Mouse (Mus musculus) testis, postnatal 10 days (tissue): ENCODE results near the gene Npc2.

Source experiments
- DNase-seq: peaks from one replicate; pipeline ENCODE4 v3.0.0; 2021; ENCODE audit warnings: low spot score

Npc2 gene

GRCm38 (mm10) chr12:84772726-84773441 is at the start of gene Npc2, which contains the start of gene Isca2:
Gene Npc2, minus strand, starts transcription at chr12:84773152.
Gene Isca2, plus strand, starts transcription at chr12:84773251.
- peak; percentile 97 for DNase-seq

GRCm38 (mm10) chr12:84819236-84820168 is 46.5 kb upstream of the Npc2 start:
- no peak for DNase-seq

- no peak for DNase-seq
These were observed 45.5 kb upstream of the Npc2 start for GRCm38 (mm10) chr12:84818496-84818895.

GRCm38 (mm10) chr12:84814663-84815325 is 41.8 kb upstream of the Npc2 start:
- no peak for DNase-seq

- no peak for DNase-seq
These were observed 40.8 kb upstream of the Npc2 start for GRCm38 (mm10) chr12:84813773-84814172.

GRCm38 (mm10) chr12:84812004-84812403 is 39.1 kb upstream of the Npc2 start:
- no peak for DNase-seq

- no peak for DNase-seq
These were observed 38.6 kb upstream of the Npc2 start for GRCm38 (mm10) chr12:84811510-84811909.

- no peak for DNase-seq
These were observed 37.9 kb upstream of the Npc2 start for GRCm38 (mm10) chr12:84810810-84811209.

- no peak for DNase-seq
These were observed 36.1 kb upstream of the Npc2 start for GRCm38 (mm10) chr12:84809033-84809432.

- no peak for DNase-seq
These were observed 34.4 kb upstream of the Npc2 start for GRCm38 (mm10) chr12:84807351-84807750.

GRCm38 (mm10) chr12:84806726-84807125 is 33.8 kb upstream of the Npc2 start:
- DNase-seq: no peak

GRCm38 (mm10) chr12:84806010-84806409 is 33.1 kb upstream of the Npc2 start:
- no peak for DNase-seq

- DNase-seq: no peak
These were observed 32.4 kb upstream of the Npc2 start for GRCm38 (mm10) chr12:84805228-84805842.

GRCm38 (mm10) chr12:84802625-84803024 is 29.7 kb upstream of the Npc2 start:
- no peak for DNase-seq

GRCm38 (mm10) chr12:84801532-84802110 is 28.7 kb upstream of the Npc2 start:
- DNase-seq: no peak

- DNase-seq: peak; percentile 70
These were observed 27.5 kb upstream of the Npc2 start for GRCm38 (mm10) chr12:84800419-84800818.

- no peak for DNase-seq
These were observed 26.1 kb upstream of the Npc2 start for GRCm38 (mm10) chr12:84799086-84799485.

- DNase-seq: no peak
These were observed 21.7 kb upstream of the Npc2 start for GRCm38 (mm10) chr12:84794647-84795046.

GRCm38 (mm10) chr12:84792629-84793028 is 19.7 kb upstream of the Npc2 start:
- DNase-seq: no peak

- no peak for DNase-seq
These were observed 17.9 kb upstream of the Npc2 start for GRCm38 (mm10) chr12:84790853-84791252.

- no peak for DNase-seq
These were observed 13.1 kb upstream of the Npc2 start for GRCm38 (mm10) chr12:84786091-84786490.
